Mouse (Mus musculus): ENCODE data around the gene Lmf2. TPM values are rescaled to one million over a fixed set of nuclear protein-coding genes. Genes with fewer than 3 reads are reported as not detected.

Gene Lmf2
- polyA plus RNA-seq (2014; fragmentation: Nextera tagmentation; extraction: Ambion mirVana), result 46.5 and 47.0 TPM in 2 replicates

GRCm38 (mm10) chr15:89355241-89356187 is at the start of gene Lmf2, which contains the start of gene Ncaph2:
Gene Lmf2 (minus strand): TSS chr15:89355659.
Gene Ncaph2 (plus strand): TSS chr15:89355719.
- Histone ChIP-seq H3K9me3 (ENCODE audit: control insufficient read depth, low read depth, low read length) (no peaks in the 10 kb centered on the region), H3K36me3 (ENCODE audit: control insufficient read depth, insufficient read depth, low read length) (peaks cover 36% of the 10 kb centered on the region), H3K4me2 (replicated peaks; ENCODE audit: low read depth, low read length) (peak within 1 kb of the TSS; percentile 87), H3K27ac (ENCODE audit: low read length) (peak within 1 kb of the TSS; percentile 90), H3K27me3 (ENCODE audit: control insufficient read depth, insufficient read depth, low read length) (no peaks in the 10 kb centered on the region), H3K4me3 (ENCODE audit: low read depth, low read length) (peak within 1 kb of the TSS; percentile 91), H3K9ac (replicated peaks; ENCODE audit: low read depth, low read length) (peak within 1 kb of the TSS; percentile 87), H3K4me1 (ENCODE audit: control insufficient read depth, insufficient read depth, low read length) (peaks cover 20% of the 10 kb centered on the region)
- under 1% methylated on average over 64 of the region's 64 CpGs for WGBS
- peak; percentile 90 for ATAC-seq (ENCODE audit: insufficient number of reproducible peaks, insufficient read depth, low FRiP score, low read depth)

GRCm38 (mm10) chr15:89404831-89405623 is 49.6 kb upstream of the Lmf2 start:
- H3K9ac ChIP-seq (replicated peaks; ENCODE audit: low read depth, low read length), result no peak overlapping the region
- no peak overlapping the region for H3K4me3 ChIP-seq (ENCODE audit: low read depth, low read length)
- no peak for ATAC-seq (ENCODE audit: insufficient number of reproducible peaks, insufficient read depth, low FRiP score, low read depth)
- no peaks in the 10 kb centered on the region for H3K36me3 ChIP-seq (ENCODE audit: control insufficient read depth, insufficient read depth, low read length)
- WGBS, result 82% methylated on average over 10 of the region's 10 CpGs
- peaks cover 4% of the 10 kb centered on the region; the same call in 1 of the 2 replicates for H3K9me3 ChIP-seq (ENCODE audit: control insufficient read depth, low read depth, low read length)
- H3K4me2 ChIP-seq (replicated peaks; ENCODE audit: low read depth, low read length), result no peak overlapping the region
- no peak overlapping the region for H3K27ac ChIP-seq (ENCODE audit: low read length)
- no peaks in the 10 kb centered on the region for H3K27me3 ChIP-seq (ENCODE audit: control insufficient read depth, insufficient read depth, low read length)
- H3K4me1 ChIP-seq (ENCODE audit: control insufficient read depth, insufficient read depth, low read length), result no peaks in the 10 kb centered on the region

GRCm38 (mm10) chr15:89402471-89402870 is 47.0 kb upstream of the Lmf2 start:
- H3K4me2 ChIP-seq (replicated peaks; ENCODE audit: low read depth, low read length), result no peak overlapping the region
- no peak overlapping the region for H3K9ac ChIP-seq (replicated peaks; ENCODE audit: low read depth, low read length)
- H3K4me3 ChIP-seq (ENCODE audit: low read depth, low read length), result no peak overlapping the region
- no peak overlapping the region for H3K27ac ChIP-seq (ENCODE audit: low read length)
- ATAC-seq (ENCODE audit: insufficient number of reproducible peaks, insufficient read depth, low FRiP score, low read depth), result no peak
- no peaks in the 10 kb centered on the region for H3K27me3 ChIP-seq (ENCODE audit: control insufficient read depth, insufficient read depth, low read length)
- no peaks in the 10 kb centered on the region for H3K36me3 ChIP-seq (ENCODE audit: control insufficient read depth, insufficient read depth, low read length)
- WGBS, result 85% methylated on average over 1 of the region's 1 CpGs
- no peaks in the 10 kb centered on the region for H3K4me1 ChIP-seq (ENCODE audit: control insufficient read depth, insufficient read depth, low read length)
- no peaks in the 10 kb centered on the region for H3K9me3 ChIP-seq (ENCODE audit: control insufficient read depth, low read depth, low read length)

GRCm38 (mm10) chr15:89399716-89400115 is 44.3 kb upstream of the Lmf2 start:
- Histone ChIP-seq H3K27ac (ENCODE audit: low read length) (no peak overlapping the region), H3K4me2 (replicated peaks; ENCODE audit: low read depth, low read length) (no peak overlapping the region), H3K36me3 (ENCODE audit: control insufficient read depth, insufficient read depth, low read length) (no peaks in the 10 kb centered on the region), H3K9ac (replicated peaks; ENCODE audit: low read depth, low read length) (no peak overlapping the region), H3K27me3 (ENCODE audit: control insufficient read depth, insufficient read depth, low read length) (no peaks in the 10 kb centered on the region), H3K4me3 (ENCODE audit: low read depth, low read length) (no peak overlapping the region), H3K9me3 (ENCODE audit: control insufficient read depth, low read depth, low read length) (no peaks in the 10 kb centered on the region), H3K4me1 (ENCODE audit: control insufficient read depth, insufficient read depth, low read length) (no peaks in the 10 kb centered on the region)
- ATAC-seq (ENCODE audit: insufficient number of reproducible peaks, insufficient read depth, low FRiP score, low read depth), result no peak
- WGBS, result 47% methylated on average over 1 of the region's 1 CpGs

- H3K27me3 ChIP-seq (ENCODE audit: control insufficient read depth, insufficient read depth, low read length), result no peaks in the 10 kb centered on the region
- 86% methylated on average over 2 of the region's 2 CpGs for WGBS
Measured at GRCm38 (mm10) chr15:89398146-89398545, 42.7 kb upstream of the Lmf2 start.

GRCm38 (mm10) chr15:89396883-89397282 is 41.4 kb upstream of the Lmf2 start:
- 86% methylated on average over 4 of the region's 4 CpGs for WGBS
- H3K9me3 ChIP-seq (ENCODE audit: control insufficient read depth, low read depth, low read length), result no peaks in the 10 kb centered on the region
- no peak overlapping the region for H3K4me2 ChIP-seq (replicated peaks; ENCODE audit: low read depth, low read length)
- no peaks in the 10 kb centered on the region for H3K4me1 ChIP-seq (ENCODE audit: control insufficient read depth, insufficient read depth, low read length)
- H3K36me3 ChIP-seq (ENCODE audit: control insufficient read depth, insufficient read depth, low read length), result no peaks in the 10 kb centered on the region
- H3K4me3 ChIP-seq (ENCODE audit: low read depth, low read length), result no peak overlapping the region
- H3K9ac ChIP-seq (replicated peaks; ENCODE audit: low read depth, low read length), result no peak overlapping the region
- H3K27ac ChIP-seq (ENCODE audit: low read length), result no peak overlapping the region
- no peaks in the 10 kb centered on the region for H3K27me3 ChIP-seq (ENCODE audit: control insufficient read depth, insufficient read depth, low read length)
- no peak for ATAC-seq (ENCODE audit: insufficient number of reproducible peaks, insufficient read depth, low FRiP score, low read depth)

More at GRCm38 (mm10) chr15:89398146-89398545, 42.7 kb upstream of the Lmf2 start:
- Histone ChIP-seq H3K9ac (replicated peaks; ENCODE audit: low read depth, low read length) (no peak overlapping the region), H3K27ac (ENCODE audit: low read length) (no peak overlapping the region), H3K9me3 (ENCODE audit: control insufficient read depth, low read depth, low read length) (no peaks in the 10 kb centered on the region), H3K4me1 (ENCODE audit: control insufficient read depth, insufficient read depth, low read length) (no peaks in the 10 kb centered on the region), H3K4me2 (replicated peaks; ENCODE audit: low read depth, low read length) (no peak overlapping the region), H3K36me3 (ENCODE audit: control insufficient read depth, insufficient read depth, low read length) (no peaks in the 10 kb centered on the region), H3K4me3 (ENCODE audit: low read depth, low read length) (no peak overlapping the region)
- no peak for ATAC-seq (ENCODE audit: insufficient number of reproducible peaks, insufficient read depth, low FRiP score, low read depth)

GRCm38 (mm10) chr15:89390081-89390480 is 34.6 kb upstream of the Lmf2 start:
- Histone ChIP-seq H3K27ac (ENCODE audit: low read length) (no peak overlapping the region), H3K9me3 (ENCODE audit: control insufficient read depth, low read depth, low read length) (no peaks in the 10 kb centered on the region), H3K4me2 (replicated peaks; ENCODE audit: low read depth, low read length) (no peak overlapping the region), H3K27me3 (ENCODE audit: control insufficient read depth, insufficient read depth, low read length) (no peaks in the 10 kb centered on the region), H3K9ac (replicated peaks; ENCODE audit: low read depth, low read length) (no peak overlapping the region), H3K4me1 (ENCODE audit: control insufficient read depth, insufficient read depth, low read length) (no peaks in the 10 kb centered on the region), H3K36me3 (ENCODE audit: control insufficient read depth, insufficient read depth, low read length) (no peaks in the 10 kb centered on the region), H3K4me3 (ENCODE audit: low read depth, low read length) (no peak overlapping the region)
- no peak for ATAC-seq (ENCODE audit: insufficient number of reproducible peaks, insufficient read depth, low FRiP score, low read depth)
- WGBS, result 91% methylated on average over 10 of the region's 10 CpGs

GRCm38 (mm10) chr15:89387127-89387526 is 31.7 kb upstream of the Lmf2 start:
- WGBS, result 41% methylated on average over 12 of the region's 12 CpGs
- ATAC-seq (ENCODE audit: insufficient number of reproducible peaks, insufficient read depth, low FRiP score, low read depth), result no peak

More at GRCm38 (mm10) chr15:89387127-89387526, 31.7 kb upstream of the Lmf2 start:
- Histone ChIP-seq H3K9me3 (ENCODE audit: control insufficient read depth, low read depth, low read length) (no peaks in the 10 kb centered on the region), H3K27ac (ENCODE audit: low read length) (no peak overlapping the region), H3K9ac (replicated peaks; ENCODE audit: low read depth, low read length) (no peak overlapping the region), H3K4me1 (ENCODE audit: control insufficient read depth, insufficient read depth, low read length) (no peaks in the 10 kb centered on the region), H3K4me2 (replicated peaks; ENCODE audit: low read depth, low read length) (no peak overlapping the region), H3K4me3 (ENCODE audit: low read depth, low read length) (no peak overlapping the region), H3K27me3 (ENCODE audit: control insufficient read depth, insufficient read depth, low read length) (no peaks in the 10 kb centered on the region), H3K36me3 (ENCODE audit: control insufficient read depth, insufficient read depth, low read length) (no peaks in the 10 kb centered on the region)

All from stomach, embryonic 14.5 days (tissue).